Mouse (Mus musculus): ENCODE measurements at regions not wholly inside any gene's neighbourhood (a gene's known extent, or its start where the extent isn't known, plus 50 kb on each side); places are given as distances from the start of the nearest gene placed in this dataset.

DNA sequence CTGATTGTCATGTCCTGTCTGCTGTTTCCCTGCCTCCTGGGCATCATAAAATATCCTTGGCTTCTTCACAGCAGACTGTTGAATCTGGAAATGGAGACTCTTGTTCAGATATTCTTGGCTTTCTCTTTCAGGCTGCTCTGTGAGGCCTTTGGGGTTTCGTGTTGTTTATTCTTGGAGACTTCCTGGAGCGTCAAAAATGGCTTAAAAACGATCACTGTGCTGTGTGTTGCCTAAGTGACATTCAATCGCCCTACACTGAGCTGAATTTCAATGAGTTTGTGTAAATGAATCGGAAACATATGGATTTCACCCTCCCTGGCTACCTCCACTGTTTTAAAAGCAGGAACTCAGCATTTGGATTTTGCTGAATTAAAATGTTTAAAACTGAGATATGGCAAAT is 241.1 kb upstream of the Slc24a2 start:
- TF ChIP-seq CTCF (IDR thresholded peaks at IDR 0.05; ENCODE audit: borderline replicate concordance, insufficient read depth, low read length) = no peak
- no peak for TF ChIP-seq POLR2A (IDR thresholded peaks at IDR 0.05; ENCODE audit: low read depth, low read length)

Data from embryonic fibroblast, embryonic 13.5 days (primary cell).